In genomic region chr7:83802509-83802908, GRCm38 (mm10) we compare ENCODE assay signal across 9 mouse cellular contexts. TPM values are rescaled to one million over a fixed set of nuclear protein-coding genes. Genes with fewer than 3 reads are reported as not detected.
DNase-seq lines count a peak whose midpoint lies in the region; ATAC-seq and TF ChIP-seq lines count a peak whose summit lies in the region.
"Had no signal": no experiment of that assay in that cellular context is flagged by ENCODE, and none has a peak within 500 bp of the region (broad histone marks: within the 10 kb centered on the region; RNA-seq: fewer than 3 reads in every experiment).

No protein-coding gene starts in this region.

- peak; percentile 26 to 45 for DNase-seq in left cerebral cortex, postnatal 10 days (ENCODE audit: extremely low spot score in 1 of 2, low spot score in 2 of 2)
- DNase-seq in left cerebral cortex, adult 18-20 months (ENCODE audit: low spot score in 2 of 2): no peak
- DNase-seq in Patski (ENCODE audit: low read depth, low spot score): no peak
- DNase-seq in cerebellum, postnatal 14 days: peak; percentile 53 to 72
- DNase-seq in induced T-regulatory cell, adult 2 months (ENCODE audit: low read depth): peak; percentile 48
- DNase-seq in yolk sac, embryonic 10.5 days (ENCODE audit: low spot score): no peak
- DNase-seq in frontal cortex, postnatal 14 days (ENCODE audit: low spot score in 2 of 2): no peak
- DNase-seq: liver, embryonic 13.5 days had no signal

- in situ Hi-C loops in Patski (cut with MboI; ENCODE audit: low pct_unique_long_range_greater_than_20kb): no loop called here

- intact Hi-C loops in left cerebral cortex, postnatal 10 days (cut with DNase I): loop anchor here (5.0 to 10.0 kb wide), 2 partner anchors 138 to 235 kb away; no protein-coding TSS in a partner anchor

- H3K27me3 ChIP-seq in Patski: peaks cover 6% of the 10 kb centered on the region
- H3K27me3 ChIP-seq: liver, embryonic 13.5 days had no signal

- CTCF ChIA-PET in Patski (lab: Charles Lee): interaction anchor here (0.7 to 2.3 kb wide), 11 partner anchors 10 to 234 kb away, joined by 3 to 9 read pairs (median 3); no protein-coding TSS in a partner anchor

- no peak for ATAC-seq in Patski
- ATAC-seq in monocyte, adult 5-6 weeks (replicated peaks; ENCODE audit: insufficient number of reproducible peaks, low FRiP score, low TSS enrichment, poor library complexity, severe bottlenecking): peak; percentile 81

- POLR2A ChIA-PET in Patski (lab: Charles Lee): no interaction called here

- peak; percentile 73 for TF ChIP-seq CTCF in Patski (IDR thresholded peaks at IDR 0.05)

RNA-seq across cellular contexts. Expression of gene Cfap161, which starts 7.8 kb away (rescaled TPM):
- 1 to 10 TPM in 1 of 2 experiments, under 1 TPM in 1; 0.88 to 1.0 TPM for total RNA-seq in left cerebral cortex, postnatal 10 days (2021)
- under 1 TPM; 0.70 to 1.00 TPM for total RNA-seq in left cerebral cortex, adult 18-20 months (2021)
- not detected for polyA plus RNA-seq in Patski (2021)
- 2.0 TPM in 1 of 3 replicates, not detected in the others for total RNA-seq in monocyte, adult 5-6 weeks (2017)
- polyA plus RNA-seq: liver, embryonic 13.5 days had no signal

RNA-seq across cellular contexts. Expression of gene Il16, which starts 57.0 kb away (rescaled TPM):
- total RNA-seq in left cerebral cortex, postnatal 10 days (2021): 1 to 10 TPM; 2.4 to 2.7 TPM
- 1 to 10 TPM; 2.3 to 2.5 TPM for total RNA-seq in left cerebral cortex, adult 18-20 months (2021)
- 0.05 TPM for polyA plus RNA-seq in Patski (2021)
- 184 to 220 TPM (median 193 TPM) in 3 replicates for total RNA-seq in monocyte, adult 5-6 weeks (2017)

Comparison
In these comparisons a context has a peak if more than half of its experiments do, and no peak if none do; other contexts are left out.
1. DNase-seq: peak in left cerebral cortex, postnatal 10 days (2 of 2), cerebellum, postnatal 14 days (2 of 2) and induced T-regulatory cell, adult 2 months (single experiment); none in left cerebral cortex, adult 18-20 months (0 of 2), Patski (single experiment), yolk sac, embryonic 10.5 days (single experiment) and frontal cortex, postnatal 14 days (0 of 2).
2. RNA of gene Il16, which starts 57.0 kb away (total RNA-seq): 184 to 220 TPM in monocyte, adult 5-6 weeks; 2.4 to 2.7 TPM in left cerebral cortex, postnatal 10 days and 2.3 to 2.5 TPM in left cerebral cortex, adult 18-20 months; every median in the first group is over 10 times any median in the second.